Mouse (Mus musculus) myocyte (in vitro differentiated cells): ENCODE results near the gene Myo16.

ENCODE experiments used
- POLR2A ChIP-seq: IDR thresholded peaks from one replicate; pipeline ENCODE4 v1.6.1; 2011; ENCODE audit warnings: low read depth, mild to moderate bottlenecking, control low read depth, moderate library complexity; ENCODE audit not compliant: insufficient read length
- SRF ChIP-seq: IDR thresholded peaks from one replicate; pipeline ENCODE4 v1.6.1; 2011; ENCODE audit warnings: low read depth; ENCODE audit not compliant: control insufficient read depth, insufficient read length
- TCF12 ChIP-seq: IDR thresholded peaks from one replicate; pipeline ENCODE4 v1.6.1; 2011; ENCODE audit warnings: mild to moderate bottlenecking, control low read depth; ENCODE audit not compliant: poor library complexity, insufficient read depth, severe bottlenecking
- TCF3 ChIP-seq: IDR thresholded peaks from one replicate; pipeline ENCODE4 v1.6.1; 2011; ENCODE audit warnings: low read depth, control low read depth; ENCODE audit not compliant: insufficient read length

GRCm38 (mm10) chr8:10130513-10131414, 22.9 kb upstream of the Myo16 start:
- TF ChIP-seq TCF3 (no peak), SRF (no peak), POLR2A (no peak), TCF12 (no peak)
